Mouse (Mus musculus) T-helper 17 cell (primary cell): ENCODE results near the gene Tbx1.

Source experiments
- in situ Hi-C, 2 experiments: fragments of 300-600 bp; cut with MboI, MseI; formaldehyde crosslinking; loops; 1 replicate in 1 of 2; 2 replicates in 1 of 2; pipeline ENCODE4 v1.15.1; 2025; ENCODE audit warnings: high pct_unique_total_duplicates in 2 of 2

Gene Tbx1

GRCm38 (mm10) chr16:18589804-18590790, at the start of gene Tbx1:
Gene Tbx1, minus strand, starts transcription at chr16:18590671.
- in situ Hi-C loops: no loop called here

GRCm38 (mm10) chr16:18639382-18639929, 49.0 kb upstream of the Tbx1 start:
- in situ Hi-C loops: no loop called here

GRCm38 (mm10) chr16:18638396-18638795, 47.9 kb upstream of the Tbx1 start:
- in situ Hi-C loops: no loop called here

- in situ Hi-C loops: no loop called here
These were observed 46.3 kb upstream of the Tbx1 start for GRCm38 (mm10) chr16:18636804-18637203.

GRCm38 (mm10) chr16:18636401-18636800, 45.9 kb upstream of the Tbx1 start:
- in situ Hi-C loops: no loop called here

- in situ Hi-C loops: loop anchor here in 1 of 2 experiments (5.0 kb wide), 1 partner anchor 44 kb away; no protein-coding TSS in a partner anchor
These were observed 42.9 kb upstream of the Tbx1 start for GRCm38 (mm10) chr16:18633333-18633732.

- in situ Hi-C loops: loop anchor here in 1 of 2 experiments (5.0 kb wide), 1 partner anchor 44 kb away; no protein-coding TSS in a partner anchor
These were observed 42.3 kb upstream of the Tbx1 start for GRCm38 (mm10) chr16:18632816-18633215.

- in situ Hi-C loops: loop anchor here in 1 of 2 experiments (5.0 kb wide), 1 partner anchor 45 kb away; no protein-coding TSS in a partner anchor
These were observed 41.6 kb upstream of the Tbx1 start for GRCm38 (mm10) chr16:18632059-18632458.

GRCm38 (mm10) chr16:18631141-18631540, 40.7 kb upstream of the Tbx1 start:
- in situ Hi-C loops: loop anchor here in 1 of 2 experiments (5.0 kb wide), 1 partner anchor 46 kb away; no protein-coding TSS in a partner anchor

GRCm38 (mm10) chr16:18630291-18630690, 39.8 kb upstream of the Tbx1 start:
- in situ Hi-C loops: loop anchor here in 1 of 2 experiments (5.0 kb wide), 1 partner anchor 47 kb away; no protein-coding TSS in a partner anchor

GRCm38 (mm10) chr16:18629390-18630231, 39.1 kb upstream of the Tbx1 start, which contains the start of gene Sept5:
Gene Sept5, minus strand, starts transcription at chr16:18629954.
- in situ Hi-C loops: loop anchor here in 1 of 2 experiments (5.0 kb wide), 1 partner anchor 48 kb away; no protein-coding TSS in a partner anchor

GRCm38 (mm10) chr16:18628948-18629340, 38.5 kb upstream of the Tbx1 start:
- in situ Hi-C loops: no loop called here

GRCm38 (mm10) chr16:18628206-18628947, 37.9 kb upstream of the Tbx1 start:
- in situ Hi-C loops: no loop called here

- in situ Hi-C loops: no loop called here
These were observed 36.7 kb upstream of the Tbx1 start for GRCm38 (mm10) chr16:18627163-18627562.

- in situ Hi-C loops: no loop called here
These were observed 36.0 kb upstream of the Tbx1 start, which contains the start of gene Gm49601 for GRCm38 (mm10) chr16:18626376-18626878. Gene Gm49601, minus strand, starts transcription at chr16:18626427.

- in situ Hi-C loops: no loop called here
These were observed 35.4 kb upstream of the Tbx1 start for GRCm38 (mm10) chr16:18625791-18626311.

GRCm38 (mm10) chr16:18625097-18625496, 34.6 kb upstream of the Tbx1 start:
- in situ Hi-C loops: no loop called here

GRCm38 (mm10) chr16:18624641-18625040, 34.2 kb upstream of the Tbx1 start:
- in situ Hi-C loops: loop anchor here (5.0 kb wide), 4 partner anchors 53 to 272 kb away; no protein-coding TSS in a partner anchor

- in situ Hi-C loops: loop anchor here (5.0 kb wide), 4 partner anchors 53 to 272 kb away; no protein-coding TSS in a partner anchor
These were observed 33.5 kb upstream of the Tbx1 start for GRCm38 (mm10) chr16:18623751-18624540.
